Mouse (Mus musculus): ENCODE data around the gene Xk.
A peak's percentile ranks its signal among the peaks of the same experiment; 100 is the strongest.
"Not testable (repeated sequence)": the region's sequence is repeated elsewhere in the genome, so short reads cannot be mapped to it uniquely, and the experiment has no call there.

Gene Xk

GRCm38 (mm10) chrX:9272460-9273361, at the start of gene Xk:
Gene Xk, plus strand, starts transcription at chrX:9272756.
- peak; percentile 24 for DNase-seq (ENCODE audit: low read depth, low spot score)

- DNase-seq (ENCODE audit: low read depth, low spot score), result no peak
These were observed 45.5 kb upstream of the Xk start for GRCm38 (mm10) chrX:9227105-9227504.

GRCm38 (mm10) chrX:9240737-9241591, 31.6 kb upstream of the Xk start:
- DNase-seq (ENCODE audit: low read depth, low spot score), result no peak

GRCm38 (mm10) chrX:9243381-9243864, 29.1 kb upstream of the Xk start:
- DNase-seq (ENCODE audit: low read depth, low spot score), result no peak

DNA sequence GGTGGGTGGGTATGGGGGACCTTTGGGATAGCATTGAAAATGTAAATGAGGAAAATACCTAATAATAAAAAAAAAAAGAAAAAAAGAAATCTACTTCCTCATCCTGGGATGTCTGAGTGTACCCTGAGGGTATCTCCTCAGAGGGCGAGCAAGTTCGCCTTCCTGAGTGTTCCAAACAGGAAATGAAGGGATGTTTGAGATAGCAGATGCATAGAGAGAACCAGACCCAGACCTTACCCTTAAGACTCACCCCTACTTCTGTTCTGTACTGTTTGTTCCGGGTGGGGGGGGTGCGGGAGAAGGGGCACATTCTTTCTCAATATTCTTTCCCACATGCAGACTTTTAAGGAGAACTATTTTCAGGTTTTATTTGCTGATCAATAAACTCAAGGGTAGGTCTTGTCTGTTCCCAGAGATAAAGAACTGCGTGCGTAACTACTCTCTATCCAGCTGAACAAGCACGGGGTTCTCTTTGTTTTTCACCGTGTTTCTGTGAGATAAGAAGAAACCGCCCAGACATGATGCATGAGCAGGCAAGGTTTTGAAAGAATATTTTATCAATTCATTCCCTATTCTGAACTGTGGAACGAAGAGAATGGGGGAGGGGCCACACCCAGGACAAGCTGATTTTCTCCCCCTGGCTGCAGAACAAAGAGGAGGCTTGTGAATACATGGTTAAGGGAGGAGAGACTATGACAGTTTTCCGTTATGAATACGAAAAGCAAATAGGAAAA, 27.8 kb upstream of the Xk start:
- DNase-seq (ENCODE audit: low read depth, low spot score), result peak; percentile 4

DNA sequence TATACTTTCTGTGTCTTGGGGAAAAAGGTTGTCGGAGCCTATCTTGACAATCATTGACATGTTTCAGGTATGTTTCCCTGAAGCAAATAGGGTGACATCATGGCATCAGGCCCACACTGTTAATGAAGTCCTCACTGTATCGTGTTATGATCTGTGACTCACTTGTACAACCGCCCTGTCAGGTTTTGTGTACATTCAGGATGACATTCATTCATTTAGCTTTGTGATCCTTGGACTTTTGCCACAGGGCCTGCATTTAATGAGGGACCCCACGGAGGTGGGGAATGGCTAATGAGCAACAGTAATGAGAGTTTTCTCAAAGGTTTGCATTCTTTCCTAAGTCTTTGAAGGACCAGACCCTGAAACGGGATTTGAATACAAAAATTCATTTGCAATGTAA, 23.6 kb upstream of the Xk start:
- DNase-seq (ENCODE audit: low read depth, low spot score), result no peak

GRCm38 (mm10) chrX:9253990-9254389, 18.6 kb upstream of the Xk start:
- no peak for DNase-seq (ENCODE audit: low read depth, low spot score)

DNA sequence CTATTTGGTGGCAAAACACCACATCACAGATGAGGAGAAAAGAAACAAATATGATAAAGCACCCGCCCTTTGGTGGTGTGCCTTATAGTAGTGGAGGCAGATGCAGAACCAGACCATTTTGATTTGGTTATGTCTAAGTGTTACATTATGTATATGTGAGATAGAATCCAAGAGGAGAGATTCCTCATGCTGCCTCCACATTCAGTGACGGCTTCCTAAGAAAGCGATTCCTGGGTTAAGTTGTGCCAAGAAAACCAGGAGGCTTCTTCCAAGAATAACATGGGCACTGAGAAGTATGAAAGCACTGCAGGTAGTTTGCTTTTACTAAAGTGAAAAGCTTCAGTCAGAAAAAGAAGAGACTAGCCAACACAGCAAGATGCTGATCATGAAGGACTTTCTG, 17.7 kb upstream of the Xk start:
- no peak for DNase-seq (ENCODE audit: low read depth, low spot score)

DNA sequence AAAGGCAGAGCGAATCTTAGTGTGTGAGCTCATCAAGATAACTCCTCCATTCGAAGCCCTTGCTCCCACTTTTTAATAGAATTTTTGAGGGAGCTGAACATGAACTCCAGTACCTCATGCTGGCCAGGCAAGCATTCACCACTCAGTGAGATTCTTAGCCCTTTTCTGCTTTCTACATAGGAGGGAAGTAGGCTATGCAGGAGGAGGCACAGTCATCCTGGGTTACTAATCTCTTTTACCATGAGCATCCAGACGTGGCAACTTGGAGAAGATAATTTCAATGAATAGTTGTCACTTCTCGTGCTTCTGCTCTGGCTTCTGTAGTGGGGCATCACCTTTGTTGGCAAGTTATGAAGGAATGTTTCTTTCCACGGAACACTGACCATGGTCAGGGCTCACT, 15.8 kb upstream of the Xk start, which contains the start of gene Gm14862:
Gene Gm14862, minus strand, starts transcription at position 134 of the 400 bp plus-strand sequence.
- DNase-seq (ENCODE audit: low read depth, low spot score), result no peak

DNA sequence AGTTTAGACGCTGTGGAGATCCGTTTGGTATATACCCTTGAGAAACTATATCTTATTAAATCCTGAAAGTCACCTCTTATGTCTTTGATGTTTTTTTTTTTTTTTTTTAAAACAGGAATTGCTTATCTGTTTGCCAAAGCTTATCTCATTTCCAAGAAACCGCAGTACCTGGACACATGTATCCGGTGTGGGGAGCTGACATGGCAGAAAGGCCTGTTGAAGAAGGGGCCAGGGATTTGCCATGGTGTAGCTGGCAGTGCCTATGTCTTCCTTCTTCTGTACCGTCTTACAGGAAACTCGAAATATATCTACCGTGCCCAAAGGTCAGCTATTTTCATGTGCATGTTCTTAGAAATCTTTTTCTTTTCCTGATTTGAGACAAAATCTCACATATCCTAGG, 14.7 kb upstream of the Xk start:
- DNase-seq (ENCODE audit: low read depth, low spot score), result no peak

- no peak for DNase-seq (ENCODE audit: low read depth, low spot score)
These were observed 13.3 kb upstream of the Xk start for GRCm38 (mm10) chrX:9259267-9259666.

- DNase-seq (ENCODE audit: low read depth, low spot score), result no peak
These were observed 1.4 kb upstream of the Xk start for GRCm38 (mm10) chrX:9271112-9271511.

DNA sequence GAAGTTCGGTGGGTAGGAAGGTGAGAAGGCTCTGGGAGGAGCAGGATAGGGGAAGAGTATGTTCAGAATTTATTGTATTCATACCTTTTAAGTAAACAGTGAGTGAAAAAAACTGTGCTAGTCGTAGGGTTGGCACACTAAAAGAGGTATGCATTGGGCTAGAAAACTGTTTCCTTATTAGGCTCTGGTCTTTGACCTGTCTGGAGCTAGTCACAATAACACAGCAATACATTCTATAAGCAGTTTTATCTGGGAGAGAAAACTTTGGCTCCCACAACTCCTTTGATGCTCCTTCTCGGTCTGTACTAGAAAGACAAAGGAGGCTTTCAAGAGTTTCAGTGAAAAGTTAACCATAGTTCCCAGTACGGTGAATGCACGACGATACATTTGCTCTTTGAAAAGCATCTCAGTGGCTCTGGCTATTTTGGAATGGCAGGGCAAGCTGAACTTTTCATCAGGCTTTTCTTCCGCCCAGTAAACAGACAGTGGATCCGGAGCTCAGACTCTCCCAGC, 553 bp upstream of the Xk start:
- no peak for DNase-seq (ENCODE audit: low read depth, low spot score)

GRCm38 (mm10) chrX:9273377-9274002, 934 bp downstream of the Xk start:
- DNase-seq (ENCODE audit: low read depth, low spot score), result no peak

- DNase-seq (ENCODE audit: low read depth, low spot score), result no peak
These were observed 1.8 kb downstream of the Xk start for GRCm38 (mm10) chrX:9274321-9274720.

DNA sequence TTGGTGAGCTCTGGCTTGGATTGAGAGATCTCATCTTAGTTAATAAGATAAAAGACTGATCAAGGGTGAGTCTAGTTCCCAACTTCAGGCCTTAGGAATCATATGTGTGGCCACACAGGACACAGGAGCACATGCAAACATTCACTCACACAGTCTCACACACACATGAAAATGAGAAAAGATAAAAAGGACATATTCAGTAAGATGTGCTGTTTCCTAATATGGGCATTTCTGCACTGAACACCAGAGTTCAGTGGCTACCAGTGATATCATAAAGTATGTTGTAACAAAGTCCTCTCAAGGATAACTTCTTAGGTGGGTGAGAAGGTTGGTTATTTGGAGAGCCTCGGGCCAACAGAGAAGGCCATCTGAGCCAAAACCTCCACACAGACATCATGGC, 10.9 kb downstream of the Xk start, which contains the start of gene H2al1m:
Gene H2al1m, plus strand, starts transcription at position 301 of the 400 bp plus-strand sequence.
- DNase-seq (ENCODE audit: low read depth, low spot score), result not testable (repeated sequence)

DNA sequence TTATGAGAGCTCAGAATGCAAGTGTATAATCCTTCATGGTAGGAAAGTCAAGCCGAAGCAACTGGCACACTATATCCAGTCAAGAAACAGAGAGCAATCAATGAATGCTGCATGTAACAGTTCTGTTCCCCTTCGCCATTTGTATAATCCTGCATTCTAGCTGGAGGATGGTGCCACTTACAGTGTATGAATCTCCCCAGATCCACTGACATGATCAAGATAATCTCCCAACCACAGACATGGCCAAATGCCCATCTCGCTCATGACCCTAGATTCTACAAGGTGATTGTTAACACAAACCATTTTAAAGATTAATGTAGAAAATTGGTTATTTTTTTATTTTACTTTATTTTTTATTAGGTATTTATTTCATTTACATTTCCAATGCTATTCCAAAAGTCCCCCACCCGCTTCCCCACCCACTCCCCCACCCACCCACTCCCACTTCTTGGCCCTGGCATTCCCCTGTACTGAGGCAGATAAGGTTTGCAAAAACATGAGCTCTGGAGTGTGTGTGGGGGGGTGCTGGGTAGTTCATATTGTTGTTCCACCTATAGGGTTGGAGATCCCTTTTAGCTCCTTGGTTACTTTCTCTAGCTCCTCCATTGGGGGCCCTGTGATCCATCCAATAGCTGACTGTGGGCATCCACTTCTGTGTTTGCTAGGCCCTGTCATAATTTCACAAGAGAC, 20.7 kb downstream of the Xk start:
- not testable (repeated sequence) for DNase-seq (ENCODE audit: low read depth, low spot score)

GRCm38 (mm10) chrX:9298413-9298864, 25.9 kb downstream of the Xk start:
- DNase-seq (ENCODE audit: low read depth, low spot score), result no peak

DNA sequence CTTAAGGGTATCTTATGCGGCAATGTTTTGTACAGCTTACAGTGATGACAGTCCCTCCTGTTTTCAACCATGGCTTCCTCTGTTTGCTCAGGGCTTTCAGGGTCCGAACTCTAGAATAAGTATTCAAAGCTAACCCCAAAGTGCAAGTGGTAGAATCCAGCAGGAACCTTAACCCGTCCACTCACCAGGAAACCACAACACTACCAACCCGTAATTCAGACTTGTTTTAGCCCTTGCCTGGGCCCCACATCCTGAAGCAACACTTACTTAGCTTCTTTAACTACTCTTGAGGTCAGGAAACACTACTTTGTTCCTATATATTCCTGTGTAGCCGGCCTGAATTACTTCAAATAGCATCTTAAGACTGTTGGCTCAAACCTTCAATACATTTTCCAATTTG, 30.2 kb downstream of the Xk start:
- no peak for DNase-seq (ENCODE audit: low read depth, low spot score)

GRCm38 (mm10) chrX:9303455-9303854, 30.9 kb downstream of the Xk start:
- DNase-seq (ENCODE audit: low read depth, low spot score), result no peak
